Mouse (Mus musculus) liver, adult 2 months (tissue): Measurements from ENCODE around the gene Mthfd1l.

Experiments
- CTCF ChIP-seq: fragments of 200-500 bp; IDR thresholded peaks from 2 replicates; pipeline ENCODE4 v1.5.1; 2011; ENCODE audit warnings: low read depth, low read length, control low read depth
- POLR2A ChIP-seq: fragments of 200-500 bp; IDR thresholded peaks from 2 replicates; pipeline ENCODE4 v1.6.1; 2011; ENCODE audit warnings: low read length, control low read depth; ENCODE audit not compliant: insufficient read depth; ENCODE audit errors: extremely low read depth

- TF ChIP-seq CTCF (no peak), POLR2A (no peak)
Measured at GRCm38 (mm10) chr10:4119287-4119686, 146.4 kb downstream of the Mthfd1l start.
